Mouse (Mus musculus): Measurements from ENCODE around the gene Triobp. TPM values are rescaled to one million over a fixed set of nuclear protein-coding genes. Genes with fewer than 3 reads are reported as not detected.

The Triobp gene
- polyA plus RNA-seq, 1 experiment from 2014 or later, result 40.0 TPM

DNA sequence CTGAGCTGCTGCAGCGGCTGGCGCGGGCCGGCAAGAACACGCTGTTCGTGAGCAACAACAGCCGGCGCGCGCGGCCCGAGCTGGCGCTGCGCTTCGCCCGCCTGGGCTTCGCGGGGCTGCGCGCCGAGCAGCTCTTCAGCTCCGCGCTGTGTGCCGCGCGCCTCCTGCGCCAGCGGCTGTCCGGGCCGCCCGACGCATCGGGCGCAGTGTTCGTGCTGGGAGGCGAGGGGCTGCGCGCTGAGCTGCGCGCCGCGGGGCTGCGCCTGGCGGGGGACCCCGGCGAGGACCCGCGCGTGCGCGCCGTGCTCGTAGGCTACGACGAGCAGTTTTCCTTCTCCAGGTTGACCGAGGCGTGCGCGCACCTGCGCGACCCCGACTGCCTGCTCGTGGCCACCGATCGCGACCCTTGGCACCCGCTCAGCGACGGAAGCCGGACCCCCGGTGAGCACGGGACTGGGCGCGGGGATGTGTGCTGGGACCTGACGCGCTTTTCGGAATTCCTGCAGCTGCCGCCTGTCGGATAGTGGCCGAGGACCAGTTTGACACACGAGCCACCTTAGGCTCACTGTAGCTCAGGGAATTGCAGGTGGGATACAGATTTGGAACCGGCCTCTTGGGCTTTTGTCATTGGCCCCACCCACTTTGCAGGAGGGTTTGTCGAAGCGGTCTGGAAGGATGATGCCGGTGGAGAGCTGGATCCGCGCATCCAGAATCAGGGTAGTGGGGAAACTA, 33.3 kb upstream of the Triobp start:
- under 1% methylated on average over 87 of the region's 87 CpGs for WGBS
- peak; percentile 59 for ATAC-seq (ENCODE audit: low FRiP score, low read depth)
- Histone ChIP-seq H3K27ac (replicated peaks) (peak overlapping the region; percentile 92), H3K36me3 (peaks cover 17% of the 10 kb centered on the region), H3K9ac (replicated peaks) (peak overlapping the region; percentile 76), H3K4me2 (replicated peaks) (peak overlapping the region; percentile 86), H3K4me3 (peak overlapping the region; percentile 63), H3K27me3 (peaks cover 4% of the 10 kb centered on the region; the same call in 1 of the 2 replicates), H3K4me1 (peaks cover 31% of the 10 kb centered on the region), H3K9me3 (no peaks in the 10 kb centered on the region)

- peak overlapping the region; percentile 63 for H3K4me3 ChIP-seq
- no peaks in the 10 kb centered on the region for H3K9me3 ChIP-seq
- H3K36me3 ChIP-seq, result peaks cover 20% of the 10 kb centered on the region
- ATAC-seq (ENCODE audit: low FRiP score, low read depth), result no peak
- H3K27me3 ChIP-seq, result peaks cover 4% of the 10 kb centered on the region; the same call in 1 of the 2 replicates
- H3K4me1 ChIP-seq, result peaks cover 31% of the 10 kb centered on the region
- H3K27ac ChIP-seq (replicated peaks), result peak overlapping the region; percentile 92; the same call in 1 of the 2 replicates
- H3K9ac ChIP-seq (replicated peaks), result peak overlapping the region; percentile 76
- peak overlapping the region; percentile 86 for H3K4me2 ChIP-seq (replicated peaks)
- WGBS, result 57% methylated on average over 8 of the region's 8 CpGs
These were observed 32.5 kb upstream of the Triobp start for GRCm38 (mm10) chr15:78914823-78915659.

DNA sequence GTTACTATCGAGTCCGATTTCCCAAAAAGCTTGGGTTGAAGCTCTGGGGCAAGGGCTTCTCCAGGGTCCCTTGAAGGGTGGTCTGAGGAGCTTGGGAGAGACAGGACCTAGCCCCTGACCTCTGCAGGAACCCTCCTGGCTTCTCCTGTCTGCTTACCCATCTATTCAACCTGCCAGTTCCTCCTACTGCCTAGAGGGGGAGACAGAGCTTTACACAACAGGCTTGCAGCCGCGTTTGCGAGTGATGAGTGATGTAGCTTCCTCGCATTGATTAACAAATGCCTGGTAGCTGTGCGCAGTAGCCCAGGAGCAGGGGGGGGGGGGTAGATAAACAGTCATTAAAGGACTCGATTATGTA, 31.9 kb upstream of the Triobp start:
- Histone ChIP-seq H3K4me1 (peaks cover 31% of the 10 kb centered on the region), H3K9me3 (no peaks in the 10 kb centered on the region), H3K27ac (replicated peaks) (peak overlapping the region; percentile 15; the same call in 1 of the 2 replicates), H3K36me3 (peaks cover 20% of the 10 kb centered on the region), H3K4me2 (replicated peaks) (peak overlapping the region; percentile 86), H3K9ac (replicated peaks) (peak overlapping the region; percentile 76), H3K27me3 (peaks cover 4% of the 10 kb centered on the region; the same call in 1 of the 2 replicates), H3K4me3 (peak overlapping the region; percentile 63)
- peak; percentile 17; the same call in 1 of the 2 replicates for ATAC-seq (ENCODE audit: low FRiP score, low read depth)
- 9% methylated on average over 8 of the region's 8 CpGs for WGBS

DNA sequence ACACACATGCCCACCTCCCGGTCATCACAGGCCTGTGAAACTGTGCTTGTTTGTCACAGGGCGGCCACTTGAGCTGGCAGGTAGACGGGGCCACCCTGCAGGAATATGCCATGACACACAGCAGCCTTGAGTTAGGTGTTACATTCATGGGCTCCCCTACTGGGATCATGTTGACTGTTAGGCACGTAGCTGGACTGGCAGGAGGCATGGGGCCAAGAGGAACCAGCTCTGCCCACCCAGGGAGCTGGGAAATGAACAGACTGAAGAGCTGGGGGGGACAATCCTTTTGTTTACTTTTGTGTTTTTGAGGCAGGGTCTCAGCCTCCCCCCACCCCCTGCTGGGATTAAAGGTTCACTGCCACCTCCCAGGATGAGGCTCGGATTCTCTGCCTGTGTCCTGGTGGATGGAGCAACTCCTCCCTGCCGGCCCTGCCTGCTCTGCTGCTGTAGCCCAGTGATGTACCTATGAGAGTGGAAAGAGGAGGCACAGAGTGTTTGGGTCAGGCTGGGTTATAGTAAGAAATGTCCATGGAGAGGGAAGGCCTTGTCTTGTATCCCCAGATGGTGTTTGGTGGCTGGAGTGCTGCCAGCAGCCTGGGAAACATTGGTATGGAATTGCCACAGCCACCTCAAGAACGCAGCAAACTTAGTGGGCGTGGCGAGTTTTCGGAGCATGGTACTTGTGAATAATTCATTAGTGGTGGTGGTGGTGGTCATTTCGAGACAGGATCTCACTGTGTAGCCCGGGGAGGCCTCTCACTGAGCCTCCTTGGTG, 31.3 kb upstream of the Triobp start:
- WGBS, result 43% methylated on average over 12 of the region's 12 CpGs
- Histone ChIP-seq H3K4me2 (replicated peaks) (peak overlapping the region; percentile 86), H3K4me3 (peak overlapping the region; percentile 63), H3K27ac (replicated peaks) (peak overlapping the region; percentile 15; the same call in 1 of the 2 replicates), H3K9me3 (no peaks in the 10 kb centered on the region), H3K9ac (replicated peaks) (peak overlapping the region; percentile 76), H3K36me3 (peaks cover 20% of the 10 kb centered on the region), H3K27me3 (peaks cover 3% of the 10 kb centered on the region; the same call in 1 of the 2 replicates), H3K4me1 (peaks cover 31% of the 10 kb centered on the region)
- ATAC-seq (ENCODE audit: low FRiP score, low read depth), result no peak

GRCm38 (mm10) chr15:78918126-78918525, 29.4 kb upstream of the Triobp start:
- 96% methylated on average over 23 of the region's 23 CpGs for WGBS
- no peak for ATAC-seq (ENCODE audit: low FRiP score, low read depth)
- Histone ChIP-seq H3K9ac (replicated peaks) (no peak overlapping the region), H3K27me3 (no peaks in the 10 kb centered on the region), H3K36me3 (peaks cover 20% of the 10 kb centered on the region), H3K4me1 (peaks cover 30% of the 10 kb centered on the region), H3K27ac (replicated peaks) (no peak overlapping the region), H3K9me3 (no peaks in the 10 kb centered on the region), H3K4me2 (replicated peaks) (no peak overlapping the region), H3K4me3 (no peak overlapping the region)

GRCm38 (mm10) chr15:78919914-78920313, 27.6 kb upstream of the Triobp start:
- peaks cover 20% of the 10 kb centered on the region for H3K4me1 ChIP-seq
- 83% methylated on average over 12 of the region's 12 CpGs for WGBS
- H3K27ac ChIP-seq (replicated peaks), result no peak overlapping the region
- peaks cover 20% of the 10 kb centered on the region for H3K36me3 ChIP-seq
- no peak overlapping the region for H3K4me3 ChIP-seq
- H3K9ac ChIP-seq (replicated peaks), result no peak overlapping the region
- no peak for ATAC-seq (ENCODE audit: low FRiP score, low read depth)
- H3K4me2 ChIP-seq (replicated peaks), result no peak overlapping the region
- 0 out of 2 replicates have a peak, but pooled peaks cover 5% of the 10 kb centered on the region for H3K27me3 ChIP-seq
- no peaks in the 10 kb centered on the region for H3K9me3 ChIP-seq

DNA sequence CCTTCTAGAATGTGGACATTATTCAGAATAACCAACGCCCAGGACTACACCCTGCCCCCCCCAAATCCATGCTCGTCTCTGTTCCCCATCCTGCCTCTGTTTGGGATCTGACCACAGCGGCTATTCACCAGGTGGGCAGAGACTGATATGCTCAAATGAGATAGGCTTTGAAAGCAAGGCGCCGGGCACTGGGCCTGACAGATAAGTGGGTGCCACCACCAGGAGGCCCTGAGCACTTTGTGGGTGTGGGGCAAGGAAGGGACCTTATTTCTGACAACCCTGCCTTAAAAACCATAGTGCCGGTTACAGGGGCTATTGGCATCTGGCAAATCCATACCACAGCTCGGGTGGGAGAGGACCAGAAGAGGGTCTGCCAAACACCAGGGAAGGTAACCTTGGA, 24.8 kb upstream of the Triobp start:
- peaks cover 15% of the 10 kb centered on the region for H3K36me3 ChIP-seq
- no peaks in the 10 kb centered on the region for H3K9me3 ChIP-seq
- no peak overlapping the region for H3K9ac ChIP-seq (replicated peaks)
- H3K4me1 ChIP-seq, result peaks cover 26% of the 10 kb centered on the region
- no peak overlapping the region for H3K4me2 ChIP-seq (replicated peaks)
- ATAC-seq (ENCODE audit: low FRiP score, low read depth), result no peak
- WGBS, result 87% methylated on average over 7 of the region's 7 CpGs
- no peak overlapping the region for H3K27ac ChIP-seq (replicated peaks)
- no peak overlapping the region for H3K4me3 ChIP-seq
- H3K27me3 ChIP-seq, result peaks cover 28% of the 10 kb centered on the region

- Histone ChIP-seq H3K36me3 (peaks cover 8% of the 10 kb centered on the region), H3K4me2 (replicated peaks) (no peak overlapping the region), H3K27me3 (peaks cover 28% of the 10 kb centered on the region), H3K27ac (replicated peaks) (no peak overlapping the region), H3K9me3 (no peaks in the 10 kb centered on the region), H3K4me1 (peaks cover 35% of the 10 kb centered on the region), H3K4me3 (no peak overlapping the region), H3K9ac (replicated peaks) (no peak overlapping the region)
- 74% methylated on average over 6 of the region's 6 CpGs for WGBS
- no peak for ATAC-seq (ENCODE audit: low FRiP score, low read depth)
These were observed 23.9 kb upstream of the Triobp start for GRCm38 (mm10) chr15:78923585-78923984.

GRCm38 (mm10) chr15:78925129-78925528, 22.4 kb upstream of the Triobp start:
- ATAC-seq (ENCODE audit: low FRiP score, low read depth), result no peak
- no peak overlapping the region for H3K4me2 ChIP-seq (replicated peaks)
- H3K36me3 ChIP-seq, result no peaks in the 10 kb centered on the region
- H3K9ac ChIP-seq (replicated peaks), result no peak overlapping the region
- H3K4me1 ChIP-seq, result peaks cover 36% of the 10 kb centered on the region
- no peaks in the 10 kb centered on the region for H3K9me3 ChIP-seq
- H3K4me3 ChIP-seq, result no peak overlapping the region
- H3K27ac ChIP-seq (replicated peaks), result no peak overlapping the region
- H3K27me3 ChIP-seq, result peaks cover 28% of the 10 kb centered on the region
- WGBS, result 31% methylated on average over 8 of the region's 8 CpGs

DNA sequence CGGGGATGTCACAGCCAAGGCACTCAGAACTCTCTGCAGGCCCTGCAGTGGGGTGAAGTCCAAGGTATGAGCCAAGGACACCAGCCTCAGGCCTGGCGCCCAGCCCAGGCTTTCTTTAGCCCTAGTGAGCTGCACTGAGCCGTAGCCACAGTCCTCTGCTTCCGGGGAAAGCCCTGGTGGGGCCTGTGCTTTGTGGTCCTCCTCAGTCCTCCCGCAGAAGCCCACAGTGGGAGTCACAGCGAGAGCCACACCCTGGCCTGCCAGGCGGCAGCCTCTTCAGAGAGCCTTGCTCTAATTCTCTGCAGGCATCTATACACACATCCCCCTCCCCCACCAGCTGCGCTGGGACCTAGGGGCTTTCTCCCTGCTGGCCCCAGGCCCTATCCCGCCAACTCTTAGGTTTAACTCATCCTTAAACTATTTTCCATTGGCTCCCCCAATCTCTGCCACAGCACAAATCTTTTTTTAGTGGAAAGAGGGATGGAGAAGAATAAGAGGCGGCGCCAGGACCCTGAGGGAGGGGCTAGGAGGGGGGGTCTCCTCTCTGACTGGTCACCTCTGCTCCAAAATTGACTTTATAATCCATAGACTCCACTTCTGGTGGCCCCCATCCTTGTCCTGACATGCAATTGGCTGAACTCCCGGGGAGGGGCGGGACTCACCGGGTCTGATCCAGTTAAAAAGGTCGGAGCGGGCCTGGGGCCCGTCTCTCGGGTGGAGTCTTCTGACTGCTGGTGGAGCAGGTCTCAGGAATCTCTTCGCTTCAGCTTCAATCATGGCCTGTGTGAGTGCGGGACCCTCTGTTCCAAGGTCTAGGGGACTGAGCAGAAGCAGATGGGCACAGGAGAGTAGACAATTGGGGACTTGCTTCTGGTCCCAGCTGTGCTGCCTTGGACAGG, 21.3 kb upstream of the Triobp start, which contains the start of gene Lgals1:
TSS of gene Lgals1 (plus strand) at position 705 of the 899 bp plus-strand sequence.
- H3K27ac ChIP-seq (replicated peaks), result peak within 1 kb of the TSS; percentile 61
- peak within 1 kb of the TSS; percentile 30 for H3K4me3 ChIP-seq
- ATAC-seq (ENCODE audit: low FRiP score, low read depth), result 0 out of 2 replicates have a peak, but pooled peaks have one; percentile 35
- H3K9me3 ChIP-seq, result no peaks in the 10 kb centered on the region
- WGBS, result 6% methylated on average over 20 of the region's 20 CpGs
- H3K9ac ChIP-seq (replicated peaks), result no peak within 1 kb of the TSS; the same call in 1 of the 2 replicates
- H3K4me1 ChIP-seq, result peaks cover 36% of the 10 kb centered on the region
- no peaks in the 10 kb centered on the region for H3K36me3 ChIP-seq
- peak within 1 kb of the TSS; percentile 54 for H3K4me2 ChIP-seq (replicated peaks)
- H3K27me3 ChIP-seq, result peaks cover 28% of the 10 kb centered on the region
